Mouse (Mus musculus): ENCODE data around the gene Cdpf1. TPM values are rescaled to one million over a fixed set of nuclear protein-coding genes. Genes with fewer than 3 reads are reported as not detected.
A peak's percentile ranks its signal among the peaks of the same experiment; 100 is the strongest.

Cdpf1 gene
- polyA plus RNA-seq, 1 experiment, result 10.8 TPM

DNA sequence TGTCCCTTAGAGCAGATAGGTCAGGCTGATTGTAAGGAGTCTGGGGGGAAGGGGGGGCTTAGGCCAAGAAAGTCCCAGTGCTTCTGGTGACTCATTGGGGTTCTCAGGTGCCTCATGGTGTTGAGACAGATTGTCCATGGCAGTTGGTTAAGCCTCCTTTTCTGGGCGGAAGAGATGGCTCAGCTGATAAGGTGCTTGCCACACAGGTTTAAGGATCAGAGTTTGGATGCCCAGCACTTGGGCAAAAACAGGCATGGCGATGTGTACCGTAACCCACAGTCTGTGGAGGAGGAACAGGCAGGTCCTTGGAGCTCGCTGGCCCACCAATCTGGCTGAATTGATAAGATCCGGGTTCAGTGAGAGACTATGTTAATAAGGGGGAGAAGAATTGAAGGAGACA is 25.4 kb upstream of the Cdpf1 start:
- 68% methylated on average over 5 of the region's 5 CpGs for WGBS
- Histone ChIP-seq H3K27ac (ENCODE audit: control insufficient read depth, insufficient read depth, low read depth, low read length, poor library complexity) (no peak overlapping the region), H3K4me1 (ENCODE audit: control insufficient read depth, insufficient read depth, low read length) (no peaks in the 10 kb centered on the region; the same call in 1 of the 2 replicates), H3K4me3 (replicated peaks; ENCODE audit: control insufficient read depth, low read depth, low read length) (no peak overlapping the region)
- TF ChIP-seq CTCF (IDR thresholded peaks at IDR 0.05; ENCODE audit: control insufficient read depth, insufficient read depth, low read length) (no peak), POLR2A (IDR thresholded peaks at IDR 0.05; ENCODE audit: borderline replicate concordance, control insufficient read depth, low read depth, low read length) (no peak)

DNA sequence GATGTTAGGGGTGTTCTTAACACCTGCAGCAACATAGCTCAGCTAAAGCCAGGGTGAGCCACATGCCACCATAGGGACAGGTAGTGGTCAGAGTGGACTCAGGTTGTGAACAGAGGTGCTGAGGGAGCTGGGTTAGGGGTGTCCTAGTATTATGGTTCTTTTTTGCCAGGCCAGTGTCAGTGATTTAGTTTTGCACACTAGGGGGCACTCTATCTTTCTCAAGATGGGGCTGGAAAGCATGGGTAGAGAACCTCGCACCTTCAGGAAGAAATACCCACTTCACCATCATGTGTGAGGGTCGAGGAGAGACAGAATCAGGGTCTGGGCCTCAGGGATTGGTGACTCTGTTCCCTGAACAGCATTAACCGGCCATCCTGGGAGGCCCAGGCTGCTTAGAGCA is 23.8 kb upstream of the Cdpf1 start:
- TF ChIP-seq CTCF (IDR thresholded peaks at IDR 0.05; ENCODE audit: control insufficient read depth, insufficient read depth, low read length) (no peak), POLR2A (IDR thresholded peaks at IDR 0.05; ENCODE audit: borderline replicate concordance, control insufficient read depth, low read depth, low read length) (no peak)
- WGBS, result 58% methylated on average over 3 of the region's 3 CpGs
- Histone ChIP-seq H3K27ac (ENCODE audit: control insufficient read depth, insufficient read depth, low read depth, low read length, poor library complexity) (no peak overlapping the region), H3K4me1 (ENCODE audit: control insufficient read depth, insufficient read depth, low read length) (no peaks in the 10 kb centered on the region; the same call in 1 of the 2 replicates), H3K4me3 (replicated peaks; ENCODE audit: control insufficient read depth, low read depth, low read length) (no peak overlapping the region)

DNA sequence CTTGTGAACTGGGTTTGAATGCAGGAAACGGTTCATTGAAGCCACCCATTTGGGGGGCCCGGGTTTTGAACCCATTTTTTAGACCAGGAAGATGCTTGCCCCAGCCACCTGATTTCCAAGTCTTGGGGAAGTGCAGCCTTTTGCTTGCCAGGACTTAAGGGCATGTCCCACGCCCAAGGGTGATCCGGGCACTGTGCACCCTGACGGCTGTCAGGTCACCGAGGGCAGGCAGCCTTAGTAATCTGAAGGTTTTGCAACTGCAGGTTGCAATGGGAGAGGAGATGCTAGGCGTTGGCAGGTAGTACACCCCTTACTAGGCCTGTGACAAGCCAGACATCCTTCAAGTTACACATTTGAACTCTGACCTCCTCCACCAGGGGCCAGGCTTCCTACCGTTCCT is 21.1 kb upstream of the Cdpf1 start:
- Histone ChIP-seq H3K4me1 (ENCODE audit: control insufficient read depth, insufficient read depth, low read length) (no peaks in the 10 kb centered on the region; the same call in 1 of the 2 replicates), H3K27ac (ENCODE audit: control insufficient read depth, insufficient read depth, low read depth, low read length, poor library complexity) (peak overlapping the region; percentile 51; the same call in 1 of the 2 replicates), H3K4me3 (replicated peaks; ENCODE audit: control insufficient read depth, low read depth, low read length) (peak overlapping the region; percentile 86)
- TF ChIP-seq CTCF (IDR thresholded peaks at IDR 0.05; ENCODE audit: control insufficient read depth, insufficient read depth, low read length) (no peak), POLR2A (IDR thresholded peaks at IDR 0.05; ENCODE audit: borderline replicate concordance, control insufficient read depth, low read depth, low read length) (no peak)
- WGBS, result 28% methylated on average over 8 of the region's 8 CpGs

DNA sequence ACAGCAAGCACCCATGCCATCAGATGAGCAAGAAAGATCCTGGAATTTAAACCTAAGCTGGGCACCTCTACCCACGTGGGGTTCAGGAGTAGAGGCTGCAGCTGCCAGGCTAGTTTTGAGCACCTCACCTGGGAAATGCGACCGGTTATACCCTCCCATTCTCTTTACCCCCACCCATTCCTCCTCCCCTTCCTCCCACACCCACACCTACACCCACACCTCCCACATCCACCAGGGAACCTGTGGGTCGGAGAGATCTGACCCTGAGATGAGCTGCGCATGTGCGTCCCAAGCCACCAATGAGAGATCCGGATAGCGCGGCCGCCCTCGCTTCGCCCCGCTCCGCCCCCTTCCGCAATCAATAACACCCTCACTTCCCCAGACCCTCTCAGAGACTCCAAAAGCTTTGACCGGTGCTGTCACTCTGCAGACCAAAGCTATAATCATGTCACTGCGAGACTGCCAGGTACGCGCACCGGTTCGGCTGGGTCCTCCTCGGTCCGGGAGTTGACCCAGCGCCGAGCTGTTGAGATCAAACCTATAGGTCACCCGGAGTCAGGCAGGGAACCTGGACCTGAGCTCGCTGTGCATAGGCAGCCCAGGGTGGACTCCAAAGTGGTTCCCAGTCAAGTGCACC is 20.6 kb upstream of the Cdpf1 start, which contains the start of gene Ttc38:
Gene Ttc38, plus strand, starts transcription at position 353 of the 637 bp plus-strand sequence.
- TF ChIP-seq POLR2A (IDR thresholded peaks at IDR 0.05; ENCODE audit: borderline replicate concordance, control insufficient read depth, low read depth, low read length) (peak; percentile 69; the same call in 1 of the 2 replicates), CTCF (IDR thresholded peaks at IDR 0.05; ENCODE audit: control insufficient read depth, insufficient read depth, low read length) (no peak)
- H3K4me3 ChIP-seq (replicated peaks; ENCODE audit: control insufficient read depth, low read depth, low read length), result peak within 1 kb of the TSS; percentile 86
- under 1% methylated on average over 27 of the region's 27 CpGs for WGBS
- H3K4me1 ChIP-seq (ENCODE audit: control insufficient read depth, insufficient read depth, low read length), result no peaks in the 10 kb centered on the region; the same call in 1 of the 2 replicates
- peak within 1 kb of the TSS; percentile 51; the same call in 1 of the 2 replicates for H3K27ac ChIP-seq (ENCODE audit: control insufficient read depth, insufficient read depth, low read depth, low read length, poor library complexity)

DNA sequence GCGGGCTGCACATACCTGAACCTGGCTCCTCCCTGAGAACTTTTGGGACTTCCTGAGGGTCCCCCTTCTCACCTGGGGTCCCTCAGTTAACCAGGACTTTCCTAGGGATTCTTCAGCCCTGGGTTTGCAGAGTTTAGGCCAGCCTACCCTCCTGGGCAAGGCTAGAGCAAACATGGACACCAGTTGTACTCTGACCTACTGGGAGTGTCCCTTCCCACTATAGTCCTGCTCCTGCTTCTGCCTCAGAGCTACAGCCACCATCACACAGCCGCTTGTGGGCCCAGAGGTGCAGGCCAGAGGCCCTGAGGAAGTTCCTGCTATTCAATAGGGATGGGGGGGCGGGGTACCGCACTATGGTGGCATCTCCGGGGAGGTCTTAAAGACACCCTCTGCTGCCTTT is 18.0 kb upstream of the Cdpf1 start:
- 74% methylated on average over 5 of the region's 5 CpGs for WGBS
- Histone ChIP-seq H3K4me1 (ENCODE audit: control insufficient read depth, insufficient read depth, low read length) (no peaks in the 10 kb centered on the region; the same call in 1 of the 2 replicates), H3K27ac (ENCODE audit: control insufficient read depth, insufficient read depth, low read depth, low read length, poor library complexity) (no peak overlapping the region), H3K4me3 (replicated peaks; ENCODE audit: control insufficient read depth, low read depth, low read length) (no peak overlapping the region)
- TF ChIP-seq POLR2A (IDR thresholded peaks at IDR 0.05; ENCODE audit: borderline replicate concordance, control insufficient read depth, low read depth, low read length) (no peak), CTCF (IDR thresholded peaks at IDR 0.05; ENCODE audit: control insufficient read depth, insufficient read depth, low read length) (no peak)

DNA sequence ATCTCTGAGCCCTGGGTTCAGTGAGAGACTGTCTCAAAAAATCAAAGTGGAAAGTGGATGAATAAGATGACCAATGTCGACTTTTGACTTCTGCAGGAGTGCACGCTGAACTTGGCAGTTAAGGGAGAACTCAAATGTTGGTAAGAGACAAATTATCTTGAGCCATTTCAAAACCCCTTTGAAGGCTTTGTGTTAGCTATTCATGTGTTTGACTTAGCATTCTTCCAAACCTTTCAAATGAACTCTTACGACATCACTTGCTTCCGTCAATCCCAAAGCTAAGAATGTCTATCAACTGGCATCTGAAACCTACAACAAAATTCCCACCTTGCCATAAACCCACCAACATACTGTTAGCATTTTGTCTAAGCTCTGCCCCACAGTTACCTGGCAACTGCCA is 16.6 kb upstream of the Cdpf1 start:
- 77% methylated on average over 4 of the region's 4 CpGs for whole genome bisulfite sequencing
- TF ChIP-seq CTCF (IDR thresholded peaks at IDR 0.05; ENCODE audit: control insufficient read depth, insufficient read depth, low read length) (no peak), POLR2A (IDR thresholded peaks at IDR 0.05; ENCODE audit: borderline replicate concordance, control insufficient read depth, low read depth, low read length) (no peak)
- no peaks in the 10 kb centered on the region; the same call in 1 of the 2 replicates for H3K4me1 ChIP-seq (ENCODE audit: control insufficient read depth, insufficient read depth, low read length)
- no peak overlapping the region for H3K4me3 ChIP-seq (replicated peaks; ENCODE audit: control insufficient read depth, low read depth, low read length)
- H3K27ac ChIP-seq (ENCODE audit: control insufficient read depth, insufficient read depth, low read depth, low read length, poor library complexity), result no peak overlapping the region

DNA sequence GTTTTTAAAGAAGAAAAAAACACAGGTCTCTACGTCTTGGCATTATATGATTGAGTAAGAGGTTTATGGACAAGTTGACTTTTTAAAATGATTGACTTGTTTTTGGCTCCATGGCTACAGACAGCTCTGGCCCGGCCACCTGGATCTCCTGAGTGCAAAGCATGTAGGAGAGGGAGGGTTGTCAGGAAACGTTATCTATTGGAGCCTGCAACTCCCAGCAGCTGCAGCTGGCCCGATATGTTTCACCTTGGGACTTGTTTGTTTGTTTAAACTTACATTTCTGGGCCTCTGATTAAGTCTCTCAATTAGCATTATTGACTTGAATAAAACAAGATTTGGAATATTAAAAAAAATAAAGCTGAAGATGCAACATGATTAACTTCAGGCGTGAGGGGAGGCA is 15.2 kb upstream of the Cdpf1 start:
- no peak for TF ChIP-seq CTCF (IDR thresholded peaks at IDR 0.05; ENCODE audit: control insufficient read depth, insufficient read depth, low read length)
- no peak for TF ChIP-seq POLR2A (IDR thresholded peaks at IDR 0.05; ENCODE audit: borderline replicate concordance, control insufficient read depth, low read depth, low read length)
- Histone ChIP-seq H3K4me3 (replicated peaks; ENCODE audit: control insufficient read depth, low read depth, low read length) (no peak overlapping the region), H3K4me1 (ENCODE audit: control insufficient read depth, insufficient read depth, low read length) (no peaks in the 10 kb centered on the region), H3K27ac (ENCODE audit: control insufficient read depth, insufficient read depth, low read depth, low read length, poor library complexity) (no peak overlapping the region)
- WGBS, result 55% methylated on average over 5 of the region's 5 CpGs

DNA sequence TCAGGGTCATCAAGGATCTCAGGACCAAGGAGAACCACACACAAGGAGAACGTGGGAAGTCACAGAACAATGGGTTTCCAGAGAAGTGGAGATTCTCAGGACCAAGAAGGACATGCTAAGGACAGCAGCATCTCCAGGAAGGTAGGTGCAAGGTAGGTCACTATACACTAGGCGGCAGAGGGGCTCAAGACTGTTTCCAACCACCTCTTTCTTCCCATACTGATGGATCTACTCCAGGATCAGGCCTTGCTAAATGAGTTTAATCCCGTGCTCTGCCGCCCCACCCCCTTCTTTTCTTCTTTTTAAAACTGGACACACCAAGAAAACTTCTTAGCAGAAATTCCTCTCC is 10.5 kb upstream of the Cdpf1 start:
- 33% methylated on average over 4 of the region's 4 CpGs for WGBS
- H3K27ac ChIP-seq (ENCODE audit: control insufficient read depth, insufficient read depth, low read depth, low read length, poor library complexity), result no peak overlapping the region
- TF ChIP-seq POLR2A (IDR thresholded peaks at IDR 0.05; ENCODE audit: borderline replicate concordance, control insufficient read depth, low read depth, low read length) (no peak), CTCF (IDR thresholded peaks at IDR 0.05; ENCODE audit: control insufficient read depth, insufficient read depth, low read length) (no peak)
- no peak overlapping the region for H3K4me3 ChIP-seq (replicated peaks; ENCODE audit: control insufficient read depth, low read depth, low read length)
- no peaks in the 10 kb centered on the region for H3K4me1 ChIP-seq (ENCODE audit: control insufficient read depth, insufficient read depth, low read length)

Data from bone marrow, adult 2 months (tissue).